Mouse (Mus musculus): ENCODE results near the gene Cplx2.

DNA sequence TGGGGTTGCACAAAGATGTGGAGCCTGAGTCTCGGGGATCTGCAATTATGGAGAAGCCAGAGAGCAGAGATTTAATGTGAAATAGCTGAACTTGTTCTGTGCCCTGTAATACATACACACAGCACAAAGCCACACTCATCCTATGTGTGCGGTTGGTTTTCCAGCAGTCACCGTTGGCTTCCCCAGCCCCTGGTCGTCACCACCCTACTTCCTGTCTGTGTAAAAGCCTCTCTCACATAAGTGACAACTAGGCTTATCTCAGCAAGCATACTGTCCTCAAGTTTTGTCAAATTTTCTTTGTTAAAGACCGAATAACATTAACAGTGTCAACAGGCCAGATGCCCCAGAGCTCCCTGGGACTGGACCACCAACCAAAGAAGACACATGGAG, 30.0 kb downstream of the Cplx2 start:
- TF ChIP-seq TAL1 (IDR thresholded peaks at IDR 0.05; ENCODE audit: low read length) (no peak), GATA1 (IDR thresholded peaks at IDR 0.05; ENCODE audit: low read length) (no peak)

Measured in erythroblast, embryonic 14.5 days (primary cell).